ENCODE assay signal across 10 mouse cellular contexts in the genomic region with DNA sequence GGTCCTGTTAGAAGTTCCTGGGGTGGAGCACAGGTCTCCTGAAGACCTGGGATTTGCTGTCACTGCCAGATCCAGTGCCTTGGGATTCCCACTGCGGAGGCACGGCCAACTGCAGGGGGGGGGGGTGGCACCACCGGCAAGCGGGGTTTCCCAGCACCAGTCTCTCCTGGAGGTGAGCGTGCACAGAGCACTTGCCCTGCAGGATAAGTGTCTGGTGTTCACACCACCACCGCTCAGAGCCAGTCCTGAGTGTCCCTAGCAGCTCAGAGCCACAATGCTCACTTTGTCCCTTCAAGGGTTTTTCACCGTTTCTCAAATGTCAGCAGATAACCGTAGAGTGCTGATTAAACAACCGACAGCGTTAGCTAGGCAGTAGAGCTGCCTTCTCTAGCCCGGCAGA. TPM values are rescaled to one million over a fixed set of nuclear protein-coding genes. Genes with fewer than 3 reads are reported as not detected.
DNase-seq lines count a peak whose midpoint lies in the region; ATAC-seq lines count a peak whose summit lies in the region.
"Had no signal": no experiment of that assay in that cellular context is flagged by ENCODE, and none has a peak within 500 bp of the region (broad histone marks: within the 10 kb centered on the region; RNA-seq: fewer than 3 reads in every experiment).

No protein-coding gene starts in this region.

- peaks cover 74% of the 10 kb centered on the region for H3K27me3 ChIP-seq in heart, embryonic 10.5 days (ENCODE audit: insufficient read depth, poor library complexity, severe bottlenecking)
- H3K27me3 ChIP-seq in hindbrain, embryonic 10.5 days (ENCODE audit: insufficient read depth, poor library complexity, severe bottlenecking): no peaks in the 10 kb centered on the region

- H3K9me3 ChIP-seq in heart, embryonic 10.5 days: no peaks in the 10 kb centered on the region
- no peaks in the 10 kb centered on the region for H3K9me3 ChIP-seq in hindbrain, embryonic 10.5 days

- WGBS in heart, embryonic 10.5 days: 5% methylated on average over 11 of the region's 11 CpGs
- 25% methylated on average over 11 of the region's 11 CpGs for WGBS in hindbrain, embryonic 10.5 days

- no peak for DNase-seq in heart, embryonic 10.5 days (ENCODE audit: low spot score)
- DNase-seq in heart, adult 11 months: no peak
- DNase-seq in MN1 (ENCODE audit: low spot score): peak; percentile 44
- no peak for DNase-seq in hindbrain, embryonic 10.5 days (ENCODE audit: low spot score)
- DNase-seq in ovary, postnatal 36 days (ENCODE audit: low spot score): no peak
- no peak for DNase-seq in ovary, postnatal 10 days (ENCODE audit: low spot score)
- no peak for DNase-seq in cerebellum, adult 18-20 months
- DNase-seq: right cerebral cortex, postnatal 14 days had no signal

- peaks cover 23% of the 10 kb centered on the region for H3K4me1 ChIP-seq in heart, embryonic 10.5 days
- H3K4me1 ChIP-seq in hindbrain, embryonic 10.5 days (replicated peaks): peaks cover 29% of the 10 kb centered on the region

- H3K4me3 ChIP-seq in heart, embryonic 10.5 days: peak overlapping the region; percentile 38; the same call in 1 of the 2 replicates
- H3K4me3 ChIP-seq in hindbrain, embryonic 10.5 days: 0 out of 2 replicates have a peak overlapping the region, but pooled peaks have one; percentile 16

- peak; percentile 26; the same call in 1 of the 2 replicates for ATAC-seq in megakaryocyte progenitor cell, adult 5-6 weeks (replicated peaks; ENCODE audit: poor library complexity)
- ATAC-seq: CD4-positive, CD25-positive, alpha-beta regulatory T cell, adult 4 months had no signal

- H3K36me3 ChIP-seq in heart, embryonic 10.5 days: no peaks in the 10 kb centered on the region
- H3K36me3 ChIP-seq in hindbrain, embryonic 10.5 days: no peaks in the 10 kb centered on the region

- 0 out of 2 replicates have a peak overlapping the region, but pooled peaks have one; percentile 29 for H3K27ac ChIP-seq in heart, embryonic 10.5 days
- H3K27ac ChIP-seq in hindbrain, embryonic 10.5 days: peak overlapping the region; percentile 53; the same call in 1 of the 2 replicates

RNA-seq across cellular contexts. Expression of a gene that starts 22.7 kb away (rescaled TPM):
- 7.8 and 17.0 TPM in 2 replicates for polyA plus RNA-seq in heart, embryonic 10.5 days (2016; fragmentation: Nextera tagmentation; extraction: Ambion mirVana)
- 10.5 and 11.8 TPM in 2 replicates for polyA plus RNA-seq in hindbrain, embryonic 10.5 days (2016; fragmentation: Nextera tagmentation; extraction: Ambion mirVana)
- 1.0 and 1.6 TPM in 2 replicates for total RNA-seq in megakaryocyte progenitor cell, adult 5-6 weeks (2015)
- 1.6 and 5.0 TPM in 2 replicates for total RNA-seq in megakaryocyte progenitor cell, adult 5-6 weeks (2017)

RNA-seq across cellular contexts. Expression of a gene that starts 42.4 kb away (rescaled TPM):
- polyA plus RNA-seq in heart, embryonic 10.5 days (2016; fragmentation: Nextera tagmentation; extraction: Ambion mirVana): 53.1 and 77.4 TPM in 2 replicates
- 65.0 and 83.1 TPM in 2 replicates for polyA plus RNA-seq in hindbrain, embryonic 10.5 days (2016; fragmentation: Nextera tagmentation; extraction: Ambion mirVana)
- 148 and 164 TPM in 2 replicates for total RNA-seq in megakaryocyte progenitor cell, adult 5-6 weeks (2015)
- total RNA-seq in megakaryocyte progenitor cell, adult 5-6 weeks (2017): 121 and 132 TPM in 2 replicates
